Mouse (Mus musculus): Measurements from ENCODE around the gene Ppp3cb. TPM values are rescaled to one million over a fixed set of nuclear protein-coding genes. Genes with fewer than 3 reads are reported as not detected.

Gene Ppp3cb
- total and polyA plus RNA-seq, 3 experiments = 16.0 to 69.2 (median 60.9) TPM

DNA sequence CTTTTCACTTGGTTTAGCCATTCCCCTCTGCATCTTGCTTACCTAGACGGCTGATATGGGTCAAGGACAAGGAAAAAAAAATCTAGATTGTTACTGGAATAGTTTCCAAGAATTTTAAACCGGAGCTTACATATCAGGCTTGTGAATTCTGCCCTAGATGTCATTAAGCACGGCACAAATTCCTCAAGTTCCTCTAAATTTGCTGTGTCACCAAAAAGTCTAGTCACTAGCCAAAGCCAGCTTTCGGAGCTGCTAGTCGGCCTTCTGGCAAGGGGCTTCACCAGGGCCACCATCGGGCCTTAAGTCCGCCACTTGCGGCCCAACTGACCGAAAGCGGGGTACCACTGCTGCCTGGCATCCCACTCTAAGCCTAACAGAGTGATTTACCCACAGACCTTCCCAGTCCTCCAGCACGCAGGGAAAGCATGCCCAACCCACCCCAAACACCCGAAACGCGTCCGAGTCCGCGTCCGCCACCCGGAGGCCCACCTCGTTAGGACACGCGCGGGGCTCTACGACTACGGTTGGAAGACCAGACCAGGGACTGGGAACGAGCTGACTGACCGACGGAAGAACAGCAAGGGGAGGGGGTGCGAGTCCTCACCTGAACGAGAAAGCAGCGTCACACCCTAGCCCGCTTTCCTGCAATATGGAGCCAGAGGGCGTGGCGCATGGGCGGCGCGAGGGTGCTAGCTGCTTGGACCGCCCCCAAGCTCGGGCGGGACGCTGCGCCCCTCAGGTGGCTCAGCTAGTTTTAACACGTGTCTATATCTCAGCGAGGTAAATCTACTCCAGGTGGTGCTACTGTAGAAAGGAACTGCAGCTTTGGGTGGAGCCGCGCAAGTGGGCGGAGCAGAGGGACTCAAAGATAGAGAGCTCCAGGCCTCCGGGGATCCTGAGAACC is 66.8 kb downstream of the Ppp3cb start, which contains the start of gene Anxa7:
Anxa7 (minus strand) TSS at position 843 of the 904 bp plus-strand sequence.
- H3K79me2 ChIP-seq (replicated peaks; ENCODE audit: control insufficient read depth, insufficient read depth, low read length) = 0 out of 2 replicates have a peak, but pooled peaks cover 1% of the 10 kb centered on the region
- WGBS = under 1% methylated on average over 48 of the region's 48 CpGs
- peak within 1 kb of the TSS; percentile 91 for H3K27ac ChIP-seq
- intact Hi-C loops (cut with DNase I) = loop anchor here (2.0 to 5.0 kb wide), 3 partner anchors 23 to 87 kb away; partner anchors contain the start of genes Mrps16 and Ppp3cb
- H3K36me3 ChIP-seq (ENCODE audit: control insufficient read depth, insufficient read depth, low read length) = peaks cover 22% of the 10 kb centered on the region
- peak within 1 kb of the TSS; percentile 81 for H3K4me3 ChIP-seq
- DNase-seq = peak; percentile 86 to 88
- H3K9ac ChIP-seq (ENCODE audit: low read depth, low read length) = peak within 1 kb of the TSS; percentile 87
- H3K27me3 ChIP-seq (ENCODE audit: control insufficient read depth, insufficient read depth, low read length) = no peaks in the 10 kb centered on the region
- peaks cover 15% of the 10 kb centered on the region for H3K4me1 ChIP-seq (ENCODE audit: control insufficient read depth, insufficient read depth, low read length)
- no peak for TF ChIP-seq EP300 (IDR thresholded peaks at IDR 0.05; ENCODE audit: insufficient read depth, low read depth, low read length)
- TF ChIP-seq CTCF (IDR thresholded peaks at IDR 0.05) = peak; percentile 16
- peak; percentile 87 for TF ChIP-seq POLR2A (IDR thresholded peaks at IDR 0.05; ENCODE audit: insufficient read depth, low read depth, low read length)

DNA sequence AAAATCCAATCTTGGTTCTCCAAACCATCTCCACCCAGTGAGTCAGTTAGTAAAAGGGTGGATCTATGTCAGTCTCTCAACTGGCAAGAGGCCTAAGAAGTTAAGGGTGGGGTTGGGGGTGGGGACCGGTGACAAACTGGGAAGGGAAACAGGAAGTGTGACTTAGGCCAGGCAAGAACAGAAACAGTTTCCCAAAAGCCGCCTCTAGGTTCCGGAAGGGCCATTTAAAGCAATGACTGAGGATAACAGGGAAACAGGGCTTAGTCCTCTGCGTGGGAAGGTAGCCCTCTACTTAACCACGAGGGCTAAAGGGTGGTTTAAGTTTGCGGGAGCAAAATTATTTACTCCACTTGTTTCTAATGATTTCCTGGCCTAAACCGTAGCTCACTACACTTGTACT is 67.6 kb downstream of the Ppp3cb start:
- 0% methylated on average over 7 of the region's 7 CpGs for WGBS
- peak overlapping the region; percentile 91 for H3K27ac ChIP-seq
- DNase-seq = peak; percentile 65 to 82
- H3K27me3 ChIP-seq (ENCODE audit: control insufficient read depth, insufficient read depth, low read length) = no peaks in the 10 kb centered on the region
- H3K9ac ChIP-seq (ENCODE audit: low read depth, low read length) = peak overlapping the region; percentile 87
- H3K79me2 ChIP-seq (replicated peaks; ENCODE audit: control insufficient read depth, insufficient read depth, low read length) = 0 out of 2 replicates have a peak, but pooled peaks cover 1% of the 10 kb centered on the region
- H3K4me1 ChIP-seq (ENCODE audit: control insufficient read depth, insufficient read depth, low read length) = peaks cover 15% of the 10 kb centered on the region
- peak; percentile 66; the same call in 1 of the 2 replicates for TF ChIP-seq POLR2A (IDR thresholded peaks at IDR 0.05; ENCODE audit: insufficient read depth, low read depth, low read length)
- peak; percentile 7; the same call in 1 of the 2 replicates for TF ChIP-seq CTCF (IDR thresholded peaks at IDR 0.05)
- peak; percentile 68; the same call in 1 of the 2 replicates for TF ChIP-seq EP300 (IDR thresholded peaks at IDR 0.05; ENCODE audit: insufficient read depth, low read depth, low read length)
- intact Hi-C loops (cut with DNase I) = loop anchor here (2.0 to 5.0 kb wide), 2 partner anchors 24 to 86 kb away; partner anchors contain the start of gene Mrps16
- H3K4me3 ChIP-seq = peak overlapping the region; percentile 81
- peaks cover 22% of the 10 kb centered on the region for H3K36me3 ChIP-seq (ENCODE audit: control insufficient read depth, insufficient read depth, low read length)

DNA sequence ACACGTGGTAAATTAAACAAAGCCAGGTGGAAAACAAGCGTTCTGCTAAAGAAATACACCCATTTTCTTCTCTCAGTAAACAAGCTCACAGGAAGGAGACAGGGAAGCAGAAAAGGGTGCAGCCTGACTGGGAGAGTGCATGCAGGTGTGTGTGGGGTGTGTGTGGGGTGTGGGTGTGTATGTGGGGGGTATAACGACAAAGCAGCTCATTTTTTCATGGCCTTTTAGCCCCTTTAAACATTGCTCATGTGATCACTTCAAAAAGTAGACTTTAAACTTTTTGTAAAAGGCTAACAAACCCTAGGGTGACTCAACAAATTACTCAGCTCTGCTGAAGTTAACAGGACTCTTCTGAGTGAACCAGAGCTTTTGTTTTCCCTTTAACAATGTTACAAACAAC is 68.0 kb downstream of the Ppp3cb start:
- peaks cover 15% of the 10 kb centered on the region for H3K4me1 ChIP-seq (ENCODE audit: control insufficient read depth, insufficient read depth, low read length)
- TF ChIP-seq EP300 (IDR thresholded peaks at IDR 0.05; ENCODE audit: insufficient read depth, low read depth, low read length) (no peak), CTCF (IDR thresholded peaks at IDR 0.05) (no peak), POLR2A (IDR thresholded peaks at IDR 0.05; ENCODE audit: insufficient read depth, low read depth, low read length) (no peak)
- H3K36me3 ChIP-seq (ENCODE audit: control insufficient read depth, insufficient read depth, low read length) = peaks cover 22% of the 10 kb centered on the region
- intact Hi-C loops (cut with DNase I) = loop anchor here (2.0 to 5.0 kb wide), 2 partner anchors 24 to 86 kb away; partner anchors contain the start of gene Mrps16
- no peaks in the 10 kb centered on the region for H3K27me3 ChIP-seq (ENCODE audit: control insufficient read depth, insufficient read depth, low read length)
- peak overlapping the region; percentile 91 for H3K27ac ChIP-seq
- H3K79me2 ChIP-seq (replicated peaks; ENCODE audit: control insufficient read depth, insufficient read depth, low read length) = 0 out of 2 replicates have a peak, but pooled peaks cover 1% of the 10 kb centered on the region
- H3K9ac ChIP-seq (ENCODE audit: low read depth, low read length) = 0 out of 2 replicates have a peak overlapping the region, but pooled peaks have one; percentile 18
- 34% methylated on average over 3 of the region's 3 CpGs for WGBS
- no peak for DNase-seq
- peak overlapping the region; percentile 81 for H3K4me3 ChIP-seq

DNA sequence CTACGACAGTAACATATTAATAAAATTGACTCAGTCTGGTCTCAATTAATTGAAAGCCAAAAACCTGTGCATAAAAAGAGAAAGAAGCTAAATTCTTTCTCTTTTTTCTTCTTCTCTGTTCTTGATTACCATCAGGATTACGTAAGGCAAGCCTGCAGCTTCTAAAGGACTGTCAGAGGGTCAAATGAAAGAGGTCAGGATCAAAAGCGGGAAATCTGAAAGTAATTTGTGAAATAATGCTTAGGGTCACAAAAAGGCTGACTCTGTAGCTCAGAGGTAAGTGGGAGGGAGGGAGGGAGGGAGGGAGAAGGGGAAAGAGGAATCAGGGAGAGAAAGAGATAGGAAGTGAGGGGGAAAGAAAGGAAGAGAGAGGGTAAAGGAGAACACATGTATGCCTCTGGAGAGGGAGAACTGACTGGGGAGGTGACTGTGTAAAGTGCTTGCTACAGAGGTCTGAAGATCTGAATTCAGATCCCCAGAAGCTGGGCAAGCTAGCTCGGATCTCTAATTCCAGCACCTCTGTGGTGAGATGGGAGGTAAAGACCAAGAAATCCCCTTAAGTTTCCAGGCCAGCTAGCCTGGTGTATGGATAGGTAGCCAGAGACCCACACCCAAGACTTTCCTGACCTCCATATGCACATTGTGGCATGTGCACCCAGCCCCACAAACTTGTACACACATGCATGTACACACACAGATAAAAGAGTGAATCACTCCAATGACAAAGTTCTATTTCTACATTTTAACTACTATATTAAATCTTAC is 68.9 kb downstream of the Ppp3cb start:
- H3K4me3 ChIP-seq = no peak overlapping the region

DNA sequence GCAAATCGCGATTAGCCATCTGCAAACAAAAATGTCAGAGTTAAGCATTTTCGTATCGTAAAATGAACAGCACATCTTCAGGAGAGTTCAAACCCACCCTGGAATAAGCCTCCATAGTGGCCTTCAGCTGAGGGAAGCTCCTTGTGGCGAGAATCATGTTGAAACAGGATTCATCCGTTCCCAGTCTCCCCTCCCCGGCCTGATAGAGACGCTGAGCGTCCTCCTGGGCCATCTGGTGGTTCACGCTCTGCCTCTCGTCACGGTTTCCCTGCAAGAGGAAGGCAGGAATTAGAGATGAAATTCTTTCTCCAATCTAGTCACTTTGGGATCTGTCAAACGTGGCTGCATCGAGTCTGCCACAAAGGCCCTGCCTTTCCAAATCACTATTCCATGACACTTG is 86.2 kb downstream of the Ppp3cb start:
- WGBS = 82% methylated on average over 14 of the region's 14 CpGs
- Histone ChIP-seq H3K9ac (ENCODE audit: low read depth, low read length) (no peak overlapping the region), H3K27me3 (ENCODE audit: control insufficient read depth, insufficient read depth, low read length) (no peaks in the 10 kb centered on the region), H3K79me2 (replicated peaks; ENCODE audit: control insufficient read depth, insufficient read depth, low read length) (no peaks in the 10 kb centered on the region), H3K27ac (no peak overlapping the region), H3K4me1 (ENCODE audit: control insufficient read depth, insufficient read depth, low read length) (no peaks in the 10 kb centered on the region), H3K36me3 (ENCODE audit: control insufficient read depth, insufficient read depth, low read length) (no peaks in the 10 kb centered on the region; the same call in none of the 2 replicates), H3K4me3 (no peak overlapping the region)
- TF ChIP-seq EP300 (IDR thresholded peaks at IDR 0.05; ENCODE audit: insufficient read depth, low read depth, low read length) (no peak), CTCF (IDR thresholded peaks at IDR 0.05) (no peak), POLR2A (IDR thresholded peaks at IDR 0.05; ENCODE audit: insufficient read depth, low read depth, low read length) (no peak)
- intact Hi-C loops (cut with DNase I) = no loop called here
- no peak for DNase-seq

More for the DNA sequence above, 68.9 kb downstream of the Ppp3cb start:
- H3K27ac ChIP-seq = peak overlapping the region; percentile 91; the same call in 1 of the 2 replicates
- intact Hi-C loops (cut with DNase I) = loop anchor here (2.0 to 5.0 kb wide), 2 partner anchors 25 to 85 kb away; partner anchors contain the start of gene Mrps16
- 66% methylated on average over 4 of the region's 4 CpGs for WGBS
- no peak for TF ChIP-seq POLR2A (IDR thresholded peaks at IDR 0.05; ENCODE audit: insufficient read depth, low read depth, low read length)
- TF ChIP-seq CTCF (IDR thresholded peaks at IDR 0.05) = no peak
- no peak for TF ChIP-seq EP300 (IDR thresholded peaks at IDR 0.05; ENCODE audit: insufficient read depth, low read depth, low read length)
- H3K27me3 ChIP-seq (ENCODE audit: control insufficient read depth, insufficient read depth, low read length) = no peaks in the 10 kb centered on the region
- peaks cover 22% of the 10 kb centered on the region for H3K36me3 ChIP-seq (ENCODE audit: control insufficient read depth, insufficient read depth, low read length)
- H3K9ac ChIP-seq (ENCODE audit: low read depth, low read length) = 0 out of 2 replicates have a peak overlapping the region, but pooled peaks have one; percentile 16
- DNase-seq = no peak
- 0 out of 2 replicates have a peak, but pooled peaks cover 1% of the 10 kb centered on the region for H3K79me2 ChIP-seq (replicated peaks; ENCODE audit: control insufficient read depth, insufficient read depth, low read length)
- H3K4me1 ChIP-seq (ENCODE audit: control insufficient read depth, insufficient read depth, low read length) = peaks cover 15% of the 10 kb centered on the region
